Mouse (Mus musculus) kidney, postnatal 14 days (tissue): Measurements from ENCODE around the gene Epm2a.

Source experiments
- DNase-seq: peaks from one replicate; pipeline ENCODE4 v3.0.0; 2022; ENCODE audit warnings: mixed read lengths

Gene Epm2a

DNA sequence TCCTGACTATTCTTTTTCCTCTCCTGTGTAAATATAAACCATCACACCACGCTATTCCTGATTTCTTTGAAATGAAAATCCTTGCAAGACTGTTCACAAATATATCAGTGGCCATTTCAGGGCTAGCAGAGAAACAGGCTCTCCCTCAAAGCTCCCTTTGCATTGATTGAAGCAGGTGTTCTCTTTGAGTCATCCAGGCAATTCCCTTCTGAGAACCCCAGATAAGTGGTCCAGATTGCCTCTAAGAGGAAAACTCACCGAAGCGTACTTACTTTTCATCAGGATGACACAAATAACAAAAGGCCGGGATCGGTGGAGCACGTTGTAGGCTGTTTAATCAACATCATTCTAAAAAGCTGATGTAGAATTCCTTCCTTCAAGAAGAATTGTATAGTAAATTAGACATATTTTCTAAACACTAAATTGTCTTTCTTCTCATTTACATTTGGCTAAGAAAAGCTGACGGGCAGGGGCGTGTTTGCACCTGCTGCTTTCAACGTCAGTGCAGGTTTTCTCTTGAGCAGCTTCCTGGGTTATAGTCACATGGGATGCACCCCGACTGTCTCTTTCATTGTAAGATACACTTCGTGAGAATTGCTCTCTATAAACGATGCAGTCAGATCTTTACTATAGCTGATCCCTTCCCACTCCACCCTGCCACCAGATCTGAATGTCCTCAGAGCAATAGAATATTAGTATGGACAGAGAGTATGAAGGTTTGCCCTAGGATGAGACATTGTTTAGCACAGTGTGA lies 86.0 kb downstream of the Epm2a start:
- no peak for DNase-seq

- peak; percentile 11 for DNase-seq
Measured at GRCm38 (mm10) chr10:11436961-11437360, 93.8 kb downstream of the Epm2a start.

DNA sequence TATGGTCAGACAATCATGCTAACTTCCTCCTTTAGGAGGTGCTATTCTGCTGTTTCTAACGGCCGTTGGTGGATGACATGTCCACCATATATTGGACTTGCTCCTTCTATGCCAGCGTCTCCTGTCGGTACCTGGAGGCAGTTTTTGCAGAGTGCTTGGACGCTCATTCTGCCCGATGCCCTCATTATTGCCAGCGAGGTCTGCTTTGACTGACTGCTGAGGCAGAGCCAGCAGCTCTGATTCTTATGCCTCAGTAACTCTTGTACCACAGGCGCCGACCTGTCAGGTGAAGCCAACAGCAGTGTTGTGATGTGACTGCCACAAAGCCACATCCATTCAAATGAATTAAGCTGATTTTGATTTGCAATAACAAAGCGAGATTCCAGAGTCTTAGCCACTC lies 95.3 kb downstream of the Epm2a start:
- DNase-seq, result no peak

DNA sequence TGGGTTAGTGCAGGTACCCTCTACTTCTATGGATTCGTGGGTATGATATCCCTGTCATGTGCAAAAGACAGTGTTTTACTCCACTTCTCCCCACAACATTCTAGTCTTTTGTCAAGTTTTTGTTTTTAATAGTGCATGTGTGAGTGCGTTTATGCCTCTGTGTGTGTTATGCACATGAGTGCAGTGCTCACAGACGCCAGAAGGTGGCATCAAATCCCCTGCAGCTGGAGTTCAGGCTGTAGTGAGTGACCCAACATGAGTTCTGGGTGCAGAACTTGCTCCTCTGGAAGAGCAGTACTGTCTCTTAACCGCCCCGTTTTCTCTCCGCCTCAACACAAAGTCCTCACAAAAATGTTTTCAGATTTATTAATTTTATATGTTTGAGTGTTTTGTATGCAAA lies 96.1 kb downstream of the Epm2a start:
- DNase-seq, result no peak

- DNase-seq, result peak; percentile 80
Measured at GRCm38 (mm10) chr10:11449556-11450305, 106.5 kb downstream of the Epm2a start.

- DNase-seq, result no peak
Measured at GRCm38 (mm10) chr10:11452537-11452936, 109.3 kb downstream of the Epm2a start.

DNA sequence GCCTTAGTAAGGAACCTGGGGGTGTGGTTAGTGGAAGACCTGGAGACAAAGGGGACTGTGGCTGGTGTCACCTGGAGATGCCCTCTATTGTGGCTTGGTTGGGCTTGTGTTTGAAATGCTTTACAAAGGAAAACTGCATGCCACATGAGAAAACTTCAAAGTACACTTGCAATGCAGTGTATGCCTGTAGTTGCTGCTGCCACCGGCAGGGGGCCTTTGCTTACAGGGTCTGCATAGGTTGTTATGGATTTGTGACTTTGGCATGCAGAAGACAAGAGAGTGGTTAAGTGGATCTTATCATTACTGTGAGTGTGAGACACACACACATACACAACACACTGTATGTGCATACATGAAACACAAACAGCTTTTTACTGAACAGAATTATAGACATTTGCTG lies 114.2 kb downstream of the Epm2a start:
- DNase-seq, result no peak

DNA sequence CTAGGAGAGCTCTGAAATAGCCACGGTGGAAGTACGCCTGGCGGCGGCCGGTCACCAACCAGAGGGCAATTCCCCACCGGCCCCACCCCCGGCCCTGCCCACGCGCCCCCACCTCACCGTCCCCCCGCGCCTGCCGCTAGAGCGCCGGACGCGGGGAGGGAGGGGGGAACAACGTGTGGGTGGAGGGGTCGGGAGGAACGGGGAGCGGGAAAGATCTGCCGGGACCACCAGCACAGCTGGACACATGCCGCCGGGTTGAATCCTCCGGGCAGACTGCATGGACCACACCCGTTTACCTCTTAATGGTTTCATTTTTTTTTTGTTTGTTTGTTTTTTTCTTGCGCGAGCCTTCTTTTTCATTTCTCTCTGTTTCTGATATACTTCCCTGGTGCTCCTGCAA lies 148.8 kb downstream of the Epm2a start:
- peak; percentile 80 for DNase-seq
